Mouse (Mus musculus): ENCODE data around the gene Klhl3.

DNA sequence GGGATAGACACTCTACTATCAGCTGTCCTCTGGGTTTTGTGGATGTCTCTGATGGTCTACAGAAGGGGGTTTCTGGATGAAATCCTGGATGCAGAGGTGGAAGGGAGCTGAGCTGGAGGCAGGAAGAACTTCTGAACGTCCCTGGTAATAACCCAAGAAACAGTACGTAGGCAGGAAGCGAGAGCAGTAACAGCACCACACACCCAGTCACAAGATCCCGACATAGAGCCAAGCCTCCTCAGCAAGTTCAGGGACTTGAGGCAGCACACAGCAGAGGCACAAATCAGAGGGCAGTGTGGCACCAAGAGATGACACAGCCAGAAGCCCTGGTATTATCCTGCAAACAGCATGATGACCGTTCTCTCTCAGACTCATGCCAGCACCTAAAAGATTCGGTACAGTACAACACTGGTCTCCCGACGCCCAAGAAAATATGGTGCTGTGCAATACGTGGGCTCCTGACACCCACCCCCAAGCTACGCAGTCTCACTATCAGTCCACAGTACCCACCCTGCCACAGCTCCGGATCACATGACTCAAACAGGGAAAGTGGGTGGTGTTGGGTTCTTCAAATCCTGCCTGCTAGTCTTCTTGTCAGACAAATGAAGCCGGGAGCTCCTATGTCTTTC, 40.0 kb downstream of the Klhl3 start:
- no peak for TF ChIP-seq CTCF (IDR thresholded peaks at IDR 0.05; ENCODE audit: low read depth, low read length)
- no peak for TF ChIP-seq POLR2A (IDR thresholded peaks at IDR 0.05; ENCODE audit: borderline replicate concordance, low read depth, low read length)

All from bone marrow macrophage, adult 2 months (primary cell).